In the genomic region with DNA sequence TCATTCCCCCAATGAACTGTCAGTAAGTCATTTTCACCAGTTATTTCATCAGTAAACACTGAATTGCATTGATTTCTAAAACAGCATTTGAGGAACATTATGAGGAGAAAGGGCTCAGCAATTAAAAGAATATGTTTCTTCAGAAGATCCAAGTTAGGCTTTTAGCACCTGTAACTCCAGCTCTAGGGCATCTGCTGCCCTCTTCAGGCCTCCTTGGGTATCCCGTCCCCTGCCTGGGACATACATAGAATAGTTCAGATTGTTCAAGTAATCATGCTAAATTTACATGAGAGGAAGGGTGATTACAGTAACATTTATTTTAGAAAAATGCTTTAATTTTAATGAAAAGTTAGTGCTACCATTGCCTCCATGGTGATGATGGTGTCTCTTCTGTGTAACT, we compare ENCODE assay signal across 8 mouse cellular contexts. TPM values are rescaled to one million over a fixed set of nuclear protein-coding genes. Genes with fewer than 3 reads are reported as not detected.
A peak's percentile ranks its signal among the peaks of the same experiment; 100 is the strongest.
DNase-seq lines count a peak whose midpoint lies in the region; ATAC-seq and TF ChIP-seq lines count a peak whose summit lies in the region.
"Had no signal": no experiment of that assay in that cellular context is flagged by ENCODE, and none has a peak within 500 bp of the region (broad histone marks: within the 10 kb centered on the region; RNA-seq: fewer than 3 reads in every experiment).

No protein-coding gene starts in this region.

- no peak for TF ChIP-seq POLR2A in cortical plate, adult 2 months (IDR thresholded peaks at IDR 0.05; ENCODE audit: extremely low read depth, insufficient read depth, low read length)

- no peak overlapping the region for H3K27ac ChIP-seq in limb, embryonic 11.5 days (replicated peaks; ENCODE audit: low read depth, low read length)
- no peak overlapping the region for H3K27ac ChIP-seq in limb, embryonic 10.5 days
- no peak overlapping the region for H3K27ac ChIP-seq in cortical plate, adult 2 months (ENCODE audit: insufficient read depth, low read length)
- H3K27ac ChIP-seq: stomach, embryonic 15.5 days had no signal

- ATAC-seq in limb, embryonic 11.5 days (ENCODE audit: insufficient number of reproducible peaks, low FRiP score, low TSS enrichment, low read depth): no peak
- ATAC-seq in inflammation-experienced regulatory T-cells, adult 6 months: peak; percentile 43
- peak; percentile 98 for ATAC-seq in megakaryocyte progenitor cell, adult 5-6 weeks (replicated peaks; ENCODE audit: poor library complexity)

- peak; percentile 48 for DNase-seq in limb, embryonic 11.5 days (ENCODE audit: low spot score)
- no peak for DNase-seq in limb, embryonic 10.5 days (ENCODE audit: low spot score)
- peak; percentile 26 for DNase-seq in MN1 (ENCODE audit: low spot score)
- no peak for DNase-seq in right cerebral cortex, postnatal 14 days

- 70% methylated on average over 1 of the region's 1 CpGs for WGBS in limb, embryonic 11.5 days
- WGBS in limb, embryonic 10.5 days: 71% methylated on average over 1 of the region's 1 CpGs

- no peaks in the 10 kb centered on the region for H3K36me3 ChIP-seq in limb, embryonic 11.5 days (ENCODE audit: control insufficient read depth, insufficient read depth, low read length)
- H3K36me3 ChIP-seq in limb, embryonic 10.5 days: peaks cover 15% of the 10 kb centered on the region
- H3K36me3 ChIP-seq: stomach, embryonic 15.5 days had no signal

- no peak overlapping the region for H3K9ac ChIP-seq in limb, embryonic 11.5 days (ENCODE audit: low read length)
- H3K9ac ChIP-seq: stomach, embryonic 15.5 days had no signal

- H3K4me1 ChIP-seq in limb, embryonic 11.5 days (ENCODE audit: control insufficient read depth, insufficient read depth, low read length): no peaks in the 10 kb centered on the region
- no peaks in the 10 kb centered on the region for H3K4me1 ChIP-seq in limb, embryonic 10.5 days
- H3K4me1 ChIP-seq in cortical plate, adult 2 months (ENCODE audit: control insufficient read depth, insufficient read depth, low read length): no peaks in the 10 kb centered on the region; the same call in 1 of the 2 replicates
- H3K4me1 ChIP-seq: stomach, embryonic 15.5 days had no signal

- no peak overlapping the region for H3K4me2 ChIP-seq in limb, embryonic 11.5 days (ENCODE audit: low read depth, severe bottlenecking)
- H3K4me2 ChIP-seq: stomach, embryonic 15.5 days had no signal

- H3K27me3 ChIP-seq in limb, embryonic 11.5 days (ENCODE audit: control insufficient read depth, insufficient read depth, low read length): no peaks in the 10 kb centered on the region
- no peaks in the 10 kb centered on the region for H3K27me3 ChIP-seq in limb, embryonic 10.5 days (ENCODE audit: low read depth, poor library complexity, severe bottlenecking)
- H3K27me3 ChIP-seq: stomach, embryonic 15.5 days had no signal

- H3K9me3 ChIP-seq in limb, embryonic 11.5 days (ENCODE audit: control insufficient read depth, low read length): no peaks in the 10 kb centered on the region
- no peaks in the 10 kb centered on the region for H3K9me3 ChIP-seq in limb, embryonic 10.5 days (replicated peaks)
- H3K9me3 ChIP-seq: stomach, embryonic 15.5 days had no signal

- peak; percentile 51 for TF ChIP-seq CTCF in cortical plate, adult 2 months (IDR thresholded peaks at IDR 0.05; ENCODE audit: extremely low read depth, insufficient read depth, low read length)

- no peak overlapping the region for H3K4me3 ChIP-seq in limb, embryonic 11.5 days (ENCODE audit: low read depth, low read length)
- H3K4me3 ChIP-seq in limb, embryonic 10.5 days: no peak overlapping the region
- no peak overlapping the region for H3K4me3 ChIP-seq in cortical plate, adult 2 months (ENCODE audit: insufficient read depth, low read length)
- H3K4me3 ChIP-seq: stomach, embryonic 15.5 days had no signal

RNA-seq across cellular contexts. Expression of a gene that starts 28.0 kb away (rescaled TPM):
- 36.5 and 36.9 TPM in 2 replicates for polyA plus RNA-seq in limb, embryonic 11.5 days (2014; fragmentation: Nextera tagmentation; extraction: Ambion mirVana)
- polyA plus RNA-seq in limb, embryonic 10.5 days (2016; fragmentation: Nextera tagmentation; extraction: Ambion mirVana): 25.2 and 31.5 TPM in 2 replicates
- 29.3 and 31.4 TPM in 2 replicates for polyA plus RNA-seq in cortical plate, adult 2 months (2012; rRNA removed)
- 10 to 100 TPM; 22.2 to 29.8 (median 27.3) TPM for polyA plus RNA-seq in inflammation-experienced regulatory T-cells, adult 6 months (2017; shearing (Covaris generic))
- total RNA-seq in megakaryocyte progenitor cell, adult 5-6 weeks (2015): 46.7 and 51.2 TPM in 2 replicates
- total RNA-seq in megakaryocyte progenitor cell, adult 5-6 weeks (2017): 44.1 and 49.0 TPM in 2 replicates

Comparison
In these comparisons a context has a peak if more than half of its experiments do, and no peak if none do; other contexts are left out.
1. DNase-seq: peak in limb, embryonic 11.5 days (single experiment) and MN1 (single experiment); none in limb, embryonic 10.5 days (single experiment) and right cerebral cortex, postnatal 14 days (single experiment).